Mouse (Mus musculus) embryo, embryonic 11.5 days (tissue): ENCODE measurements around the gene 1700010B08Rik.
"Not testable (repeated sequence)": the region's sequence is repeated elsewhere in the genome, so short reads cannot be mapped to it uniquely, and the experiment has no call there.

Source experiments
- DNase-seq: peaks from one replicate; pipeline ENCODE4 v3.0.0-alpha.2; 2012; ENCODE audit warnings: low read depth, low spot score

Gene 1700010B08Rik

GRCm38 (mm10) chr2:173719115-173719514 is at the start of gene 1700010B08Rik:
TSS of gene 1700010B08Rik (plus strand) at chr2:173719415.
- DNase-seq = not testable (repeated sequence)

GRCm38 (mm10) chr2:173672328-173672896 is 46.8 kb upstream of the 1700010B08Rik start:
- DNase-seq = no peak

GRCm38 (mm10) chr2:173673469-173673868 is 45.7 kb upstream of the 1700010B08Rik start:
- no peak for DNase-seq

- DNase-seq = no peak
Observed at GRCm38 (mm10) chr2:173678593-173678992, 40.6 kb upstream of the 1700010B08Rik start.

GRCm38 (mm10) chr2:173679217-173679616 is 40.0 kb upstream of the 1700010B08Rik start:
- DNase-seq = no peak

- DNase-seq = no peak
Observed at GRCm38 (mm10) chr2:173680153-173680552, 39.1 kb upstream of the 1700010B08Rik start.

GRCm38 (mm10) chr2:173682773-173683172 is 36.4 kb upstream of the 1700010B08Rik start:
- no peak for DNase-seq

GRCm38 (mm10) chr2:173685781-173686361 is 33.3 kb upstream of the 1700010B08Rik start:
- DNase-seq = no peak

- no peak for DNase-seq
Observed at GRCm38 (mm10) chr2:173687363-173687762, 31.9 kb upstream of the 1700010B08Rik start.

- no peak for DNase-seq
Observed at GRCm38 (mm10) chr2:173689835-173690234, 29.4 kb upstream of the 1700010B08Rik start.

GRCm38 (mm10) chr2:173691748-173692147 is 27.5 kb upstream of the 1700010B08Rik start:
- DNase-seq = no peak

GRCm38 (mm10) chr2:173692693-173693092 is 26.5 kb upstream of the 1700010B08Rik start:
- DNase-seq = no peak

GRCm38 (mm10) chr2:173698850-173699249 is 20.4 kb upstream of the 1700010B08Rik start:
- no peak for DNase-seq

GRCm38 (mm10) chr2:173702096-173702866 is 16.9 kb upstream of the 1700010B08Rik start:
- DNase-seq = no peak

GRCm38 (mm10) chr2:173702867-173703237 is 16.4 kb upstream of the 1700010B08Rik start:
- no peak for DNase-seq

GRCm38 (mm10) chr2:173705827-173706551 is 13.2 kb upstream of the 1700010B08Rik start:
- DNase-seq = no peak

- DNase-seq = not testable (repeated sequence)
Observed at GRCm38 (mm10) chr2:173707626-173708025, 11.6 kb upstream of the 1700010B08Rik start.

GRCm38 (mm10) chr2:173710193-173710592 is 9.0 kb upstream of the 1700010B08Rik start:
- DNase-seq = no peak

- DNase-seq = no peak
Observed at GRCm38 (mm10) chr2:173712656-173713055, 6.6 kb upstream of the 1700010B08Rik start.

GRCm38 (mm10) chr2:173713241-173713640 is 6.0 kb upstream of the 1700010B08Rik start:
- no peak for DNase-seq

GRCm38 (mm10) chr2:173714620-173715218 is 4.5 kb upstream of the 1700010B08Rik start:
- DNase-seq = no peak

- no peak for DNase-seq
Observed at GRCm38 (mm10) chr2:173716966-173717365, 2.2 kb upstream of the 1700010B08Rik start.
